Mouse (Mus musculus): ENCODE data around the gene 9330161L09Rik.
"Not testable (repeated sequence)": the region's sequence is repeated elsewhere in the genome, so short reads cannot be mapped to it uniquely, and the experiment has no call there.

9330161L09Rik gene

GRCm38 (mm10) chr12:103407720-103408119 is at the start of gene 9330161L09Rik:
TSS of gene 9330161L09Rik (minus strand) at chr12:103407820.
- no peak for DNase-seq (ENCODE audit: low read depth, low spot score)

GRCm38 (mm10) chr12:103457140-103457539 is 49.5 kb upstream of the 9330161L09Rik start, which contains the start of gene Ifi27l2b:
TSS of gene Ifi27l2b (minus strand) at chr12:103457223.
- DNase-seq (ENCODE audit: low read depth, low spot score) = no peak

- not testable (repeated sequence) for DNase-seq (ENCODE audit: low read depth, low spot score)
These were observed 49.1 kb upstream of the 9330161L09Rik start for GRCm38 (mm10) chr12:103456727-103457126.

GRCm38 (mm10) chr12:103453361-103453760 is 45.7 kb upstream of the 9330161L09Rik start:
- no peak for DNase-seq (ENCODE audit: low read depth, low spot score)

GRCm38 (mm10) chr12:103445060-103445459 is 37.4 kb upstream of the 9330161L09Rik start:
- no peak for DNase-seq (ENCODE audit: low read depth, low spot score)

- DNase-seq (ENCODE audit: low read depth, low spot score) = not testable (repeated sequence)
These were observed 36.6 kb upstream of the 9330161L09Rik start for GRCm38 (mm10) chr12:103444261-103444660.

GRCm38 (mm10) chr12:103443524-103443923 is 35.9 kb upstream of the 9330161L09Rik start, which contains the start of gene Ifi27l2a:
TSS of gene Ifi27l2a (minus strand) at chr12:103443680.
- DNase-seq (ENCODE audit: low read depth, low spot score) = peak; percentile 85

GRCm38 (mm10) chr12:103437601-103438000 is 30.0 kb upstream of the 9330161L09Rik start:
- DNase-seq (ENCODE audit: low read depth, low spot score) = no peak

GRCm38 (mm10) chr12:103434861-103435260 is 27.2 kb upstream of the 9330161L09Rik start:
- no peak for DNase-seq (ENCODE audit: low read depth, low spot score)

GRCm38 (mm10) chr12:103433986-103434731 is 26.5 kb upstream of the 9330161L09Rik start, which contains the start of gene Ifi27:
TSS of gene Ifi27 (plus strand) at chr12:103434211.
- DNase-seq (ENCODE audit: low read depth, low spot score) = peak; percentile 91

GRCm38 (mm10) chr12:103433430-103433829 is 25.8 kb upstream of the 9330161L09Rik start:
- DNase-seq (ENCODE audit: low read depth, low spot score) = peak; percentile 30

- peak; percentile 33 for DNase-seq (ENCODE audit: low read depth, low spot score)
These were observed 19.1 kb upstream of the 9330161L09Rik start for GRCm38 (mm10) chr12:103426710-103427109.

- peak; percentile 99 for DNase-seq (ENCODE audit: low read depth, low spot score)
These were observed 18.3 kb upstream of the 9330161L09Rik start, which contains the start of gene Ddx24 for GRCm38 (mm10) chr12:103425729-103426470. TSS of gene Ddx24 (minus strand) at chr12:103425830.

- peak; percentile 66 for DNase-seq (ENCODE audit: low read depth, low spot score)
These were observed 17.6 kb upstream of the 9330161L09Rik start for GRCm38 (mm10) chr12:103425016-103425728.

- no peak for DNase-seq (ENCODE audit: low read depth, low spot score)
These were observed 524 bp upstream of the 9330161L09Rik start for GRCm38 (mm10) chr12:103408144-103408543.

- DNase-seq (ENCODE audit: low read depth, low spot score) = no peak
These were observed 3.5 kb downstream of the 9330161L09Rik start for GRCm38 (mm10) chr12:103404131-103404530.

- no peak for DNase-seq (ENCODE audit: low read depth, low spot score)
These were observed 10.9 kb downstream of the 9330161L09Rik start for GRCm38 (mm10) chr12:103396751-103397150.

GRCm38 (mm10) chr12:103395486-103396275 is 11.9 kb downstream of the 9330161L09Rik start:
- no peak for DNase-seq (ENCODE audit: low read depth, low spot score)

GRCm38 (mm10) chr12:103393528-103393927 is 14.1 kb downstream of the 9330161L09Rik start:
- no peak for DNase-seq (ENCODE audit: low read depth, low spot score)

GRCm38 (mm10) chr12:103391098-103391497 is 16.5 kb downstream of the 9330161L09Rik start:
- DNase-seq (ENCODE audit: low read depth, low spot score) = no peak

- DNase-seq (ENCODE audit: low read depth, low spot score) = no peak
These were observed 17.6 kb downstream of the 9330161L09Rik start for GRCm38 (mm10) chr12:103389982-103390381.

Data from CD4-positive, CD25-positive, alpha-beta regulatory T cell, adult 2 months (primary cell).